In genomic region chr11:101901309-101901708, GRCm38 (mm10) we compare ENCODE assay signal across 26 mouse cellular contexts. TPM values are rescaled to one million over a fixed set of nuclear protein-coding genes. Genes with fewer than 3 reads are reported as not detected.
DNase-seq lines count a peak whose midpoint lies in the region; ATAC-seq lines count a peak whose summit lies in the region.
"Had no signal": no experiment of that assay in that cellular context is flagged by ENCODE, and none has a peak within 500 bp of the region (broad histone marks: within the 10 kb centered on the region; RNA-seq: fewer than 3 reads in every experiment).

No protein-coding gene starts in this region.

- no peaks in the 10 kb centered on the region for H3K36me3 ChIP-seq in heart, embryonic 13.5 days
- H3K36me3 ChIP-seq in neural tube, embryonic 15.5 days: no peaks in the 10 kb centered on the region
- H3K36me3 ChIP-seq: forebrain, embryonic 12.5 days; heart, embryonic 15.5 days; liver, embryonic 15.5 days; midbrain, embryonic 10.5 days had no signal

- peaks cover 13% of the 10 kb centered on the region for H3K4me1 ChIP-seq in heart, embryonic 13.5 days
- peaks cover 20% of the 10 kb centered on the region for H3K4me1 ChIP-seq in neural tube, embryonic 15.5 days
- H3K4me1 ChIP-seq: forebrain, embryonic 12.5 days; liver, embryonic 15.5 days had no signal

- intact Hi-C loops in left cerebral cortex, postnatal 14 days (cut with DNase I): loop anchor here (5.0 kb wide), 1 partner anchor 39 kb away; no protein-coding TSS in a partner anchor

- H3K27me3 ChIP-seq in heart, embryonic 13.5 days (replicated peaks): no peaks in the 10 kb centered on the region
- no peaks in the 10 kb centered on the region for H3K27me3 ChIP-seq in neural tube, embryonic 15.5 days (replicated peaks)
- H3K27me3 ChIP-seq: heart, embryonic 15.5 days had no signal

- DNase-seq in heart, postnatal 4 days: no peak
- DNase-seq in kidney, postnatal 14 days: peak; percentile 36
- DNase-seq in kidney, adult 18-20 months: no peak
- DNase-seq in neural tube, embryonic 10.5 days (ENCODE audit: extremely low spot score, low spot score): peak; percentile 52
- DNase-seq in mesoderm, embryonic 11.5 days (ENCODE audit: low read depth, low spot score): peak; percentile 66
- DNase-seq in left cerebral cortex, postnatal 14 days (ENCODE audit: low spot score in 2 of 2): no peak
- DNase-seq: adrenal gland, postnatal 36 days; cerebellum, adult 9-10 months; gastrocnemius, postnatal 36 days; layer of hippocampus, postnatal 36 days; liver; thymus, adult 2 months; thymus, postnatal 4 days had no signal

- H3K27ac ChIP-seq in heart, embryonic 13.5 days (replicated peaks): 0 out of 2 replicates have a peak overlapping the region, but pooled peaks have one; percentile 2
- no peak overlapping the region for H3K27ac ChIP-seq in neural tube, embryonic 15.5 days (replicated peaks)
- H3K27ac ChIP-seq: forebrain, embryonic 12.5 days; heart, embryonic 15.5 days; hindbrain, postnatal 0 days; liver, embryonic 15.5 days; macrophage; midbrain, embryonic 10.5 days had no signal

- no peak overlapping the region for H3K9ac ChIP-seq in heart, embryonic 13.5 days
- no peak overlapping the region for H3K9ac ChIP-seq in neural tube, embryonic 15.5 days (replicated peaks)
- H3K9ac ChIP-seq: forebrain, embryonic 12.5 days; heart, embryonic 15.5 days; liver, embryonic 15.5 days had no signal

- no peak overlapping the region for H3K4me3 ChIP-seq in heart, embryonic 13.5 days
- H3K4me3 ChIP-seq in neural tube, embryonic 15.5 days (replicated peaks): no peak overlapping the region
- H3K4me3 ChIP-seq: erythroblast, embryonic 14.5 days; forebrain, embryonic 12.5 days; heart, embryonic 15.5 days; liver, embryonic 15.5 days; midbrain, embryonic 10.5 days; myocyte had no signal

- no peak for ATAC-seq in heart, embryonic 13.5 days (ENCODE audit: extremely low read depth, insufficient number of reproducible peaks, low FRiP score, low TSS enrichment)
- ATAC-seq in neural tube, embryonic 15.5 days (ENCODE audit: low FRiP score): no peak
- ATAC-seq: hindbrain, postnatal 0 days; intestine, embryonic 16.5 days; midbrain, embryonic 16.5 days had no signal

- WGBS in heart, embryonic 13.5 days: 58% methylated on average over 8 of the region's 8 CpGs
- 37% methylated on average over 8 of the region's 8 CpGs for WGBS in neural tube, embryonic 15.5 days

- no peak overlapping the region for H3K4me2 ChIP-seq in heart, embryonic 13.5 days
- H3K4me2 ChIP-seq in neural tube, embryonic 15.5 days: no peak overlapping the region
- H3K4me2 ChIP-seq: forebrain, embryonic 12.5 days; heart, embryonic 15.5 days; liver, embryonic 15.5 days had no signal

- no peaks in the 10 kb centered on the region for H3K9me3 ChIP-seq in heart, embryonic 13.5 days
- no peaks in the 10 kb centered on the region for H3K9me3 ChIP-seq in neural tube, embryonic 15.5 days (replicated peaks)
- H3K9me3 ChIP-seq: forebrain, embryonic 12.5 days; heart, embryonic 15.5 days; liver, embryonic 15.5 days; midbrain, embryonic 10.5 days had no signal

RNA-seq across cellular contexts. Expression of gene Meox1, which starts 7.1 kb away (rescaled TPM):
- 15.6 and 19.4 TPM in 2 replicates for polyA plus RNA-seq in heart, embryonic 13.5 days (2015; fragmentation: Nextera tagmentation; extraction: Ambion mirVana)
- total RNA-seq in heart, postnatal 4 days (2021): 10 to 100 TPM; 17.3 to 19.1 TPM
- 1.3 and 2.0 TPM in 2 replicates for polyA plus RNA-seq in neural tube, embryonic 15.5 days (2015; fragmentation: Nextera tagmentation; extraction: Ambion mirVana)
- 1 to 10 TPM; 2.1 to 2.4 TPM for total RNA-seq in left cerebral cortex, postnatal 14 days (2021)
- total RNA-seq: hematopoietic stem cell, adult 5-6 weeks had no signal
- polyA plus RNA-seq: erythroblast, embryonic 14.5 days; macrophage had no signal

Comparison
In these comparisons a context has a peak if more than half of its experiments do, and no peak if none do; other contexts are left out.
1. DNase-seq: peak in kidney, postnatal 14 days (single experiment), neural tube, embryonic 10.5 days (single experiment) and mesoderm, embryonic 11.5 days (single experiment); none in heart, postnatal 4 days (single experiment), kidney, adult 18-20 months (single experiment) and left cerebral cortex, postnatal 14 days (0 of 2).
2. RNA of gene Meox1, which starts 7.1 kb away (total RNA-seq): 17.3 to 19.1 TPM in heart, postnatal 4 days; 2.1 to 2.4 TPM in left cerebral cortex, postnatal 14 days; every median in the first group is over 4 times any median in the second.